Mouse (Mus musculus): ENCODE measurements around the gene Xylt1.

The Xylt1 gene

GRCm38 (mm10) chr7:117699343-117699985, 318.7 kb downstream of the Xylt1 start:
- DNase-seq (ENCODE audit: low spot score in 2 of 2) = no peak

- DNase-seq (ENCODE audit: low spot score in 2 of 2) = no peak
These were observed 319.3 kb downstream of the Xylt1 start for GRCm38 (mm10) chr7:117700066-117700465.

- DNase-seq (ENCODE audit: low spot score in 2 of 2) = no peak
These were observed 329.3 kb downstream of the Xylt1 start for GRCm38 (mm10) chr7:117709901-117710607.

- no peak for DNase-seq (ENCODE audit: low spot score in 2 of 2)
These were observed 336.2 kb downstream of the Xylt1 start for GRCm38 (mm10) chr7:117716876-117717408.

- DNase-seq (ENCODE audit: low spot score in 2 of 2) = no peak
These were observed 339.6 kb downstream of the Xylt1 start for GRCm38 (mm10) chr7:117720426-117720825.

Measured in cerebellum, postnatal 4 days (tissue).